Mouse (Mus musculus) embryo, embryonic 11.5 days (tissue): ENCODE measurements at regions not wholly inside any gene's neighbourhood (a gene's known extent, or its start where the extent isn't known, plus 50 kb on each side); places are given as distances from the start of the nearest gene placed in this dataset.

Source experiments
- DNase-seq: peaks from one replicate; pipeline ENCODE4 v3.0.0-alpha.2; 2012; ENCODE audit warnings: low read depth, low spot score

- DNase-seq = no peak
Measured at GRCm38 (mm10) chr4:154781391-154781790, 55.9 kb upstream of the Ttc34 start.

DNA sequence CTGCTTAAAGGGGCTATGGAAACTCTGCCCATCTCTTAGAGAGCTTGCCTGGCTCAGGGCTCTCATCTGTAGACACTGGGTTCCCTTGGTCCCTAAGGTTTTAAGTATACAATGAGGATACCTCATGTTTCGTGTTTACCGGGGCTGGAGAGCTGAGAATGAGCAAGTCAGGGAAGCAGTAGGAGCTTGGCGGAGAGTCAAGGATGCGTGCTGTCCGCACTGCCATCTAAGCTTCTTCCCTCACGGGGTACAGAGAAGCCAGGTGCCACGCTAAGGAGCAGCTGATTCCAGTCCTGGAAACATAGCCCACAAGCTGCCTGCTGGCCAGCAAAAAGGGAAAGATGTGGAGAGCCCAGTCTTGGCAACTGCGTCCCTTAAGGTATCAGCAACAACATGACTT lies 55.0 kb upstream of the Ttc34 start:
- DNase-seq = no peak

- no peak for DNase-seq
Measured at GRCm38 (mm10) chr4:154785282-154785987, 51.8 kb upstream of the Ttc34 start.

GRCm38 (mm10) chr4:154787190-154787589 lies 50.1 kb upstream of the Ttc34 start:
- DNase-seq = peak; percentile 54
